ENCODE assay signal across 8 mouse cellular contexts in genomic region chr1:165460801-165461377, GRCm38 (mm10). TPM values are rescaled to one million over a fixed set of nuclear protein-coding genes. Genes with fewer than 3 reads are reported as not detected.
DNase-seq lines count a peak whose midpoint lies in the region; ATAC-seq lines count a peak whose summit lies in the region.

No protein-coding gene starts in this region.

- peaks cover 83% of the 10 kb centered on the region for H3K79me2 ChIP-seq in macrophage (ENCODE audit: inconsistent target)

- peak overlapping the region; percentile 72 for H3K4me3 ChIP-seq in hindbrain, embryonic 16.5 days (ENCODE audit: low read length)
- H3K4me3 ChIP-seq in macrophage (ENCODE audit: inconsistent target): peak overlapping the region; percentile 76

- WGBS in hindbrain, embryonic 16.5 days: 0% methylated on average over 41 of the region's 41 CpGs
- WGBS in macrophage (ENCODE audit: missing documents): 2% methylated on average over 33 of the region's 41 CpGs

- no peaks in the 10 kb centered on the region for H3K27me3 ChIP-seq in hindbrain, embryonic 16.5 days (replicated peaks; ENCODE audit: control insufficient read depth, insufficient read depth, low read length)

- H3K27ac ChIP-seq in hindbrain, embryonic 16.5 days (ENCODE audit: low read depth, low read length): peak overlapping the region; percentile 91
- H3K27ac ChIP-seq in macrophage: peak overlapping the region; percentile 97

- peak; percentile 98 for ATAC-seq in hindbrain, embryonic 16.5 days

- peaks cover 7% of the 10 kb centered on the region for H3K4me1 ChIP-seq in hindbrain, embryonic 16.5 days (ENCODE audit: control insufficient read depth, insufficient read depth, low read depth, low read length)

- DNase-seq in WW6 (ENCODE audit: low read depth, low spot score): peak; percentile 97
- peak; percentile 93 to 97 for DNase-seq in cerebellum, postnatal 4 days (ENCODE audit: low spot score in 2 of 2)
- peak; percentile 99 for DNase-seq in gastrocnemius, adult 18-20 months (ENCODE audit: low spot score)
- DNase-seq in left cerebral cortex, adult 18-20 months (ENCODE audit: low spot score in 2 of 2): peak; percentile 98
- DNase-seq in right cerebral cortex, adult 18-20 months: peak; percentile 100
- peak; percentile 95 for DNase-seq in urinary bladder, postnatal 10 days (ENCODE audit: low spot score)

- no peaks in the 10 kb centered on the region for H3K36me3 ChIP-seq in hindbrain, embryonic 16.5 days (ENCODE audit: control insufficient read depth, insufficient read depth, low read length)
- H3K36me3 ChIP-seq in macrophage (ENCODE audit: inconsistent target): no peaks in the 10 kb centered on the region

- H3K4me2 ChIP-seq in hindbrain, embryonic 16.5 days (ENCODE audit: low read length): peak overlapping the region; percentile 87

- no peaks in the 10 kb centered on the region for H3K9me3 ChIP-seq in hindbrain, embryonic 16.5 days (ENCODE audit: control insufficient read depth, low read length)

- H3K9ac ChIP-seq in hindbrain, embryonic 16.5 days (ENCODE audit: low read depth, low read length): peak overlapping the region; percentile 88

RNA-seq across cellular contexts. Expression of gene Mpc2, which starts 0.5 kb away (rescaled TPM):
- 100 to 1,000 TPM; 282 to 321 TPM for total RNA-seq in gastrocnemius, adult 18-20 months (2021)
- polyA plus RNA-seq in hindbrain, embryonic 16.5 days (2015; fragmentation: Nextera tagmentation; extraction: Ambion mirVana): 210 and 238 TPM in 2 replicates
- 100 to 1,000 TPM; 121 to 124 TPM for total RNA-seq in left cerebral cortex, adult 18-20 months (2021)
- 10 to 100 TPM in 18 of 26 experiments, 1 to 10 TPM in 8; 5.5 to 41.3 (median 17.2) TPM for total RNA-seq in macrophage (2018; cell fraction: chromatin; rRNA removed)
- total RNA-seq in macrophage (2018; cell fraction: cytosol; rRNA removed): 10 to 100 TPM; 38.9 to 75.9 (median 62.9) TPM
- total RNA-seq in macrophage (2018; cell fraction: nucleus; rRNA removed): 10 to 100 TPM in 23 of 26 experiments, 1 to 10 TPM in 3; 7.3 to 41.2 (median 17.6) TPM
- 25.8 to 66.2 TPM (median 51.3 TPM) in 3 replicates for polyA plus RNA-seq in macrophage (2018)

RNA-seq across cellular contexts. Expression of gene Dcaf6, which starts 0.6 kb away (rescaled TPM):
- 100 to 1,000 TPM; 277 to 293 TPM for total RNA-seq in gastrocnemius, adult 18-20 months (2021)
- polyA plus RNA-seq in hindbrain, embryonic 16.5 days (2015; fragmentation: Nextera tagmentation; extraction: Ambion mirVana): 17.7 and 19.0 TPM in 2 replicates
- 10 to 100 TPM; 88.5 to 93.5 TPM for total RNA-seq in left cerebral cortex, adult 18-20 months (2021)
- 100 to 1,000 TPM in 16 of 26 experiments, 10 to 100 TPM in 10; 41.0 to 147 (median 106) TPM for total RNA-seq in macrophage (2018; cell fraction: chromatin; rRNA removed)
- total RNA-seq in macrophage (2018; cell fraction: cytosol; rRNA removed): 10 to 100 TPM; 13.9 to 24.9 (median 20.3) TPM
- total RNA-seq in macrophage (2018; cell fraction: nucleus; rRNA removed): 100 to 1,000 TPM in 4 of 26 experiments, 10 to 100 TPM in 22; 39.4 to 126 (median 74.4) TPM
- polyA plus RNA-seq in macrophage (2018): 16.1 to 28.0 TPM (median 24.8 TPM) in 3 replicates

RNA-seq across cellular contexts. Expression of gene Adcy10, which starts 24.1 kb away (rescaled TPM):
- not detected for total RNA-seq in gastrocnemius, adult 18-20 months (2021)
- 0.21 and 0.31 TPM in 2 replicates for polyA plus RNA-seq in hindbrain, embryonic 16.5 days (2015; fragmentation: Nextera tagmentation; extraction: Ambion mirVana)
- total RNA-seq in left cerebral cortex, adult 18-20 months (2021): under 1 TPM; 0.05 to 0.33 TPM
- 1 to 10 TPM in 4 of 26 experiments, under 1 TPM in 1, not detected in 21; 0.63 to 1.3 (median 1.1) TPM for total RNA-seq in macrophage (2018; cell fraction: chromatin; rRNA removed)
- not detected for total RNA-seq in macrophage (2018; cell fraction: cytosol; rRNA removed)
- under 1 TPM in 1 of 26 experiments, not detected in 25; 0.92 TPM for total RNA-seq in macrophage (2018; cell fraction: nucleus; rRNA removed)
- polyA plus RNA-seq in macrophage (2018): not detected in 3 replicates

Comparison
In these comparisons a context has a peak if more than half of its experiments do, and no peak if none do; other contexts are left out.
1. Peak in every context shown above with its lines: DNase-seq, ATAC-seq, H3K4me3 ChIP-seq and H3K27ac ChIP-seq.